Mouse (Mus musculus): ENCODE results near the gene Gm8068.
"Not testable (repeated sequence)": the region's sequence is repeated elsewhere in the genome, so short reads cannot be mapped to it uniquely, and the experiment has no call there.

The Gm8068 gene

DNA sequence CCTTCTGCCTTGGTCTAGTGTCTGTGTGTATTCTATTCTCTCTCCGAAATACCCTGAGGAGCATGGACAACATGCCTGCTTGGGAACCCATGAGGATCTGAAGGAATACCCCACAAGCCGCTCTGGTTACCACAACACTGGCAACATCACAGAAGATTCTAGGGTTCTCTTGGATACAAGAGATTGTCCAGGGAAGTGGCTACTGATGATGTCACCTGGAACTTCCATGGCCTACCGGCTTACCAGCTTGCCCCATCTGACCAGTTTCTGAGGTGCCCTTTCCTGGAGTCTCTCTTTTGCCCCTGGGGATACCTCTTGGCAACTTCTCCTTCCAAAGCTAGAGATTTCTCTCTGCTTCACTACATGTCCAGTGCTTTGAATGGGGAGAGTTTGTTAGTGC lies at the start of gene Gm8068:
Gm8068 (minus strand) TSS at position 101 of the 400 bp plus-strand sequence.
- not testable (repeated sequence) for DNase-seq

- not testable (repeated sequence) for DNase-seq
These were observed 48.8 kb upstream of the Gm8068 start, which contains the start of gene Gm7929 for GRCm38 (mm10) chr14:41750514-41750913. TSS of gene Gm7929 (minus strand) at chr14:41750614.

DNA sequence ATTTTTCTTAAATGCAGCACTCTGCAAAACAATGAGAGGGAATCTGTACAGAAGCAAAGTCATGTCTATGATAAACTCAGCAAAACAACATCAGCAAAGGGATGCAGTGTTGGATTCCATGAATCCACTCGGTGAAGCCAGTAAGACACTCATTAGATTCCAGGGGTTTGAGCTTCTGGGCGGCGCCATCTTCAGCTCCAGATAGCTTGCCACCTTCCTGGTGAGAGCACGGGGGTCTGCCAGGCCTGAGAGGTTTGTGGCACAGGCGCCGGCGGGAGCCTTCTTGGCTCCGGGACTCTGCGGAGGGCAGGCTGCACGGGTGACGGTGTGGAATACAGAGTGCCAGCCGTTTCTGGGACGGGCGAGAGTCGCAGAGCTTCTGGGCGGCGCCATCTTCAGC lies 21.8 kb upstream of the Gm8068 start:
- not testable (repeated sequence) for DNase-seq

DNA sequence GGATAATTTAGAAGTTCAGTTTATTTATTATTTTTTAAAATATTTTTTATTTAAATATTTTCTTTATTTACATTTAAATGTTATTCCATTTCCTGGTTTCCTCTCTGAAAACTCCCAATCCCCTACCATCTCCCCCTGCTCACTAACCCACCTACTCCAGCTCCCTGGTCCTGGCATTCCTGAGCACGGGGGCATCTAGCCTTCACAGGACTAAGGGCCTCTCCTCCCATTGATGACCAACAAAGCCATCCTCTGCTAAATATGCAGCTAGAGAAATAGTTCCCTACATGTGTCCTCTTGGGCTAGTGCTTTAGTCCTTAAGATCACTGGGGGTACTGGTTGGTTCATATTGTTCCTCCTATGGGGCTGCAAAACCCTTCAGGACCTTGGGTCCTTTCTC lies 15.5 kb upstream of the Gm8068 start:
- DNase-seq, result not testable (repeated sequence)

GRCm38 (mm10) chr14:41648176-41648575 lies 53.5 kb downstream of the Gm8068 start:
- DNase-seq, result not testable (repeated sequence)
